Mouse (Mus musculus): ENCODE results near the gene Epha1. TPM values are rescaled to one million over a fixed set of nuclear protein-coding genes. Genes with fewer than 3 reads are reported as not detected.

Gene Epha1
- total and polyA plus RNA-seq, 3 experiments: 0.04 TPM; not detected in 2

GRCm38 (mm10) chr6:42318293-42318692, 54.8 kb downstream of the Epha1 start:
- no peak for DNase-seq (ENCODE audit: low read depth, low spot score)
- H3K79me2 ChIP-seq (ENCODE audit: control insufficient read depth, insufficient read depth, low read length, poor library complexity): no peaks in the 10 kb centered on the region
- H3K36me3 ChIP-seq (ENCODE audit: control insufficient read depth in 1 of 2, insufficient read depth in 2 of 2, low read length in 2 of 2): peaks cover 0 to 4% of the 10 kb centered on the region in 2 experiments; a peak in 2 of 4 replicates
- H3K27me3 ChIP-seq (ENCODE audit: control insufficient read depth in 1 of 2, insufficient read depth in 2 of 2, low read length in 2 of 2): peaks cover 0 to 1% of the 10 kb centered on the region in 2 experiments; a peak in 1 of 4 replicates
- H3K4me3 ChIP-seq (ENCODE audit: control insufficient read depth in 1 of 2, insufficient read depth in 1 of 2, low read depth in 2 of 2, low read length in 2 of 2): no peak overlapping the region
- H3K9me3 ChIP-seq (replicated peaks; ENCODE audit: insufficient read depth, low read length): no peaks in the 10 kb centered on the region
- TF ChIP-seq USF2 (IDR thresholded peaks at IDR 0.05; ENCODE audit: borderline replicate concordance in 1 of 2, insufficient read depth in 1 of 2, low read depth in 1 of 2, low read length in 2 of 2) (no peak), TCF12 (IDR thresholded peaks at IDR 0.05; ENCODE audit: low read depth, low read length) (no peak), ZNF384 (IDR thresholded peaks at IDR 0.05; ENCODE audit: low read depth, low read length) (no peak), MAX (IDR thresholded peaks at IDR 0.05; ENCODE audit: low read length) (no peak), CHD2 (IDR thresholded peaks at IDR 0.05; ENCODE audit: low read length) (no peak), GABPA (IDR thresholded peaks at IDR 0.05; ENCODE audit: low read depth, low read length) (no peak), USF1 (IDR thresholded peaks at IDR 0.05; ENCODE audit: low read depth, low read length) (no peak), UBTF (IDR thresholded peaks at IDR 0.05; ENCODE audit: borderline replicate concordance, insufficient read depth, low read depth, low read length) (no peak), NELFE (IDR thresholded peaks at IDR 0.05; ENCODE audit: low read depth, low read length) (no peak), CTCF (IDR thresholded peaks at IDR 0.05 in 2 of 3, conservative IDR thresholded peaks at IDR 0.05 in 1 of 3; ENCODE audit: control insufficient read depth in 1 of 3, insufficient read depth in 1 of 3, low read depth in 2 of 3, low read length in 3 of 3, poor library complexity in 1 of 3, severe bottlenecking in 1 of 3) (no peak), MAFK (IDR thresholded peaks at IDR 0.05; ENCODE audit: borderline replicate concordance, low read depth, low read length) (no peak), ZC3H11A (IDR thresholded peaks at IDR 0.05; ENCODE audit: low read depth, low read length) (no peak), CHD1 (IDR thresholded peaks at IDR 0.05; ENCODE audit: low read depth, low read length) (no peak), POLR2AphosphoS5 (IDR thresholded peaks at IDR 0.05; ENCODE audit: borderline replicate concordance, low read depth, low read length) (no peak), KAT2A (conservative IDR thresholded peaks at IDR 0.05; ENCODE audit: low read depth, low read length) (no peak), MXI1 (IDR thresholded peaks at IDR 0.05; ENCODE audit: low read depth, low read length) (no peak), TBP (IDR thresholded peaks at IDR 0.05; ENCODE audit: low read depth, low read length) (no peak)
- no peak overlapping the region for H3K9ac ChIP-seq (ENCODE audit: control insufficient read depth, low read depth, low read length, poor library complexity, severe bottlenecking)
- peaks cover 0 to 7% of the 10 kb centered on the region in 2 experiments; a peak in 1 of 4 replicates for H3K4me1 ChIP-seq (ENCODE audit: control insufficient read depth in 1 of 2, insufficient read depth in 2 of 2, low read length in 2 of 2)
- H3K27ac ChIP-seq (ENCODE audit: control insufficient read depth, low read depth, low read length): no peak overlapping the region

- H3K79me2 ChIP-seq (ENCODE audit: control insufficient read depth, insufficient read depth, low read length, poor library complexity): no peaks in the 10 kb centered on the region
- no peak overlapping the region for H3K4me3 ChIP-seq (ENCODE audit: control insufficient read depth in 1 of 2, insufficient read depth in 1 of 2, low read depth in 2 of 2, low read length in 2 of 2)
- no peak overlapping the region for H3K9ac ChIP-seq (ENCODE audit: control insufficient read depth, low read depth, low read length, poor library complexity, severe bottlenecking)
- no peaks in the 10 kb centered on the region for H3K9me3 ChIP-seq (replicated peaks; ENCODE audit: insufficient read depth, low read length)
- no peak overlapping the region for H3K27ac ChIP-seq (ENCODE audit: control insufficient read depth, low read depth, low read length)
- TF ChIP-seq USF1 (IDR thresholded peaks at IDR 0.05; ENCODE audit: low read depth, low read length) (no peak), E2F4 (IDR thresholded peaks at IDR 0.05; ENCODE audit: borderline replicate concordance, low read depth, low read length) (no peak), CTCF (IDR thresholded peaks at IDR 0.05 in 2 of 3, conservative IDR thresholded peaks at IDR 0.05 in 1 of 3; ENCODE audit: control insufficient read depth in 1 of 3, insufficient read depth in 1 of 3, low read depth in 2 of 3, low read length in 3 of 3, poor library complexity in 1 of 3, severe bottlenecking in 1 of 3) (no peak), POLR2AphosphoS2 (IDR thresholded peaks at IDR 0.05; ENCODE audit: low read length) (no peak), TCF12 (IDR thresholded peaks at IDR 0.05; ENCODE audit: low read depth, low read length) (no peak), ZC3H11A (IDR thresholded peaks at IDR 0.05; ENCODE audit: low read depth, low read length) (no peak), MYB (IDR thresholded peaks at IDR 0.05; ENCODE audit: low read depth, low read length) (no peak), EP300 (IDR thresholded peaks at IDR 0.05; ENCODE audit: low read depth in 1 of 2, low read length in 2 of 2) (peak in 1 of 2 experiments; percentile 75; a peak in 2 of 4 replicates), MYC (IDR thresholded peaks at IDR 0.05; ENCODE audit: low read depth, low read length) (no peak), RCOR1 (IDR thresholded peaks at IDR 0.05; ENCODE audit: low read depth, low read length) (0 out of 2 replicates have a peak, but pooled peaks have one; percentile 35), ZNF384 (IDR thresholded peaks at IDR 0.05; ENCODE audit: low read depth, low read length) (no peak), TBP (IDR thresholded peaks at IDR 0.05; ENCODE audit: low read depth, low read length) (no peak)
- peaks cover 0 to 16% of the 10 kb centered on the region in 2 experiments; a peak in 2 of 4 replicates for H3K36me3 ChIP-seq (ENCODE audit: control insufficient read depth in 1 of 2, insufficient read depth in 2 of 2, low read length in 2 of 2)
- H3K4me1 ChIP-seq (ENCODE audit: control insufficient read depth in 1 of 2, insufficient read depth in 2 of 2, low read length in 2 of 2): peaks cover 3 to 11% of the 10 kb centered on the region in 2 experiments; a peak in 3 of 4 replicates
- no peaks in the 10 kb centered on the region for H3K27me3 ChIP-seq (ENCODE audit: control insufficient read depth in 1 of 2, insufficient read depth in 2 of 2, low read length in 2 of 2)
- peak; percentile 75 for DNase-seq (ENCODE audit: low read depth, low spot score)
Observed at GRCm38 (mm10) chr6:42310427-42311053, 62.5 kb downstream of the Epha1 start.

Data from MEL (cell line).